Mouse (Mus musculus) midbrain, embryonic 11.5 days (tissue): ENCODE data around the gene Med26. TPM values are rescaled to one million over a fixed set of nuclear protein-coding genes. Genes with fewer than 3 reads are reported as not detected.
A peak's percentile ranks its signal among the peaks of the same experiment; 100 is the strongest.

Experiments
- ATAC-seq: fragments of 200-750 bp; cut with Nextera tagmentation; 2 replicates; pipeline ENCODE4 v1.8.0; 2017; ENCODE audit warnings: moderate TSS enrichment, moderate library complexity; ENCODE audit not compliant: low FRiP score
- DNase-seq: peaks from one replicate; pipeline ENCODE4 v3.0.0; 2015; ENCODE audit warnings: low spot score; ENCODE audit errors: missing footprints
- H3K27ac ChIP-seq: fragments of 300-500 bp; sonication (generic); 2 replicates; pipeline ENCODE4 v1.5.1; 2014; ENCODE audit warnings: low read depth, low read length
- H3K27me3 ChIP-seq: fragments of 300-500 bp; sonication (generic); 2 replicates; pipeline ENCODE4 v1.6.1; 2014; ENCODE audit warnings: mild to moderate bottlenecking, low read length, moderate library complexity, mixed read lengths; ENCODE audit not compliant: control insufficient read depth, insufficient read depth
- H3K36me3 ChIP-seq: fragments of 300-500 bp; sonication (generic); 2 replicates; pipeline ENCODE4 v1.6.1; 2014; ENCODE audit warnings: mild to moderate bottlenecking, low read length, moderate library complexity, mixed read lengths; ENCODE audit not compliant: control insufficient read depth, insufficient read depth
- H3K4me1 ChIP-seq: fragments of 300-500 bp; sonication (generic); 2 replicates; pipeline ENCODE4 v1.6.1; 2014; ENCODE audit warnings: low read length; ENCODE audit not compliant: control insufficient read depth, insufficient read depth
- H3K4me2 ChIP-seq: fragments of 300-500 bp; sonication (generic); 2 replicates; pipeline ENCODE4 v1.6.1; 2014; ENCODE audit warnings: mild to moderate bottlenecking, moderate library complexity
- H3K4me3 ChIP-seq: fragments of 300-500 bp; sonication (generic); 2 replicates; pipeline ENCODE4 v1.5.1; 2014; ENCODE audit warnings: low read depth, low read length
- H3K9ac ChIP-seq: fragments of 300-500 bp; sonication (generic); 2 replicates; pipeline ENCODE4 v1.6.1; 2014; ENCODE audit warnings: low read length
- H3K9me3 ChIP-seq: fragments of 300-500 bp; sonication (generic); 2 replicates; pipeline ENCODE4 v1.6.1; 2016; ENCODE audit warnings: low read length; ENCODE audit not compliant: control insufficient read depth
- WGBS: fragments of 180-500 bp; shearing (Covaris S2); extraction: QIAGEN DNeasy Blood & Tissue Kit; methylation state at CpG from one replicate; pipeline ENCODE4 v1.1.7; 2014; 5-methylcytosine and 5-hydroxymethylcytosine counted together
- polyA plus RNA-seq: library from polyadenylated mRNA; unstranded; fragments of >200 nt; fragmentation: Nextera tagmentation; extraction: Ambion mirVana; gene quantifications from 2 replicates; pipeline ENCODE4 v1.2.1, GENCODE M21; 2014

Gene Med26
- polyA plus RNA-seq, 1 experiment from 2014 or later: 13.6 TPM

- Histone ChIP-seq H3K27me3 (no peaks in the 10 kb centered on the region), H3K9me3 (no peaks in the 10 kb centered on the region), H3K9ac (no peak overlapping the region), H3K36me3 (no peaks in the 10 kb centered on the region), H3K4me1 (peaks cover 6% of the 10 kb centered on the region), H3K4me2 (no peak overlapping the region), H3K4me3 (no peak overlapping the region), H3K27ac (no peak overlapping the region)
- DNase-seq: no peak
- 80% methylated on average over 3 of the region's 3 CpGs for WGBS
- no peak for ATAC-seq
Observed at GRCm38 (mm10) chr8:72577266-72577665, 29.2 kb upstream of the Med26 start.

- H3K4me1 ChIP-seq: peaks cover 7% of the 10 kb centered on the region
- no peak overlapping the region for H3K4me2 ChIP-seq
- no peak overlapping the region for H3K27ac ChIP-seq
- H3K4me3 ChIP-seq: no peak overlapping the region
- H3K36me3 ChIP-seq: no peaks in the 10 kb centered on the region
- DNase-seq (no peak), ATAC-seq (no peak)
- WGBS: 93% methylated on average over 6 of the region's 6 CpGs
- no peaks in the 10 kb centered on the region for H3K9me3 ChIP-seq
- H3K9ac ChIP-seq: no peak overlapping the region
- no peaks in the 10 kb centered on the region for H3K27me3 ChIP-seq
Observed at GRCm38 (mm10) chr8:72575915-72576314, 27.8 kb upstream of the Med26 start.

- Histone ChIP-seq H3K27me3 (no peaks in the 10 kb centered on the region), H3K9me3 (no peaks in the 10 kb centered on the region), H3K36me3 (peaks cover 6% of the 10 kb centered on the region), H3K4me2 (no peak overlapping the region), H3K9ac (no peak overlapping the region), H3K27ac (no peak overlapping the region), H3K4me3 (no peak overlapping the region), H3K4me1 (peaks cover 11% of the 10 kb centered on the region)
- no peak for DNase-seq
- ATAC-seq: no peak
- WGBS: 77% methylated on average over 6 of the region's 6 CpGs
Observed at GRCm38 (mm10) chr8:72573450-72573849, 25.4 kb upstream of the Med26 start.

- H3K4me2 ChIP-seq: peak overlapping the region; percentile 88
- no peak overlapping the region for H3K27ac ChIP-seq
- WGBS: 5% methylated on average over 10 of the region's 10 CpGs
Observed at GRCm38 (mm10) chr8:72572507-72572906, 24.4 kb upstream of the Med26 start.

GRCm38 (mm10) chr8:72571611-72572473 is 23.8 kb upstream of the Med26 start, which contains the start of gene Tmem38a:
Gene Tmem38a, plus strand, starts transcription at chr8:72572055.
- Histone ChIP-seq H3K4me1 (peaks cover 11% of the 10 kb centered on the region), H3K4me2 (peak within 1 kb of the TSS; percentile 88), H3K27ac (peak within 1 kb of the TSS; percentile 77), H3K9ac (peak within 1 kb of the TSS; percentile 76), H3K9me3 (no peaks in the 10 kb centered on the region), H3K27me3 (no peaks in the 10 kb centered on the region), H3K36me3 (peaks cover 15% of the 10 kb centered on the region), H3K4me3 (peak within 1 kb of the TSS; percentile 64)
- 1% methylated on average over 45 of the region's 45 CpGs for WGBS
- ATAC-seq: peak; percentile 20
- DNase-seq: peak; percentile 95

More at GRCm38 (mm10) chr8:72572507-72572906, 24.4 kb upstream of the Med26 start:
- H3K9me3 ChIP-seq: no peaks in the 10 kb centered on the region
- peak overlapping the region; percentile 64 for H3K4me3 ChIP-seq
- DNase-seq (no peak), ATAC-seq (no peak)
- peaks cover 10% of the 10 kb centered on the region for H3K36me3 ChIP-seq
- H3K9ac ChIP-seq: peak overlapping the region; percentile 76
- peaks cover 11% of the 10 kb centered on the region for H3K4me1 ChIP-seq
- H3K27me3 ChIP-seq: no peaks in the 10 kb centered on the region

- H3K27me3 ChIP-seq: no peaks in the 10 kb centered on the region
- peaks cover 11% of the 10 kb centered on the region for H3K4me1 ChIP-seq
- no peaks in the 10 kb centered on the region for H3K9me3 ChIP-seq
- H3K27ac ChIP-seq: peak within 1 kb of the TSS; percentile 77
- peak within 1 kb of the TSS; percentile 76 for H3K9ac ChIP-seq
- peak within 1 kb of the TSS; percentile 64 for H3K4me3 ChIP-seq
- ATAC-seq (peak; percentile 98), DNase-seq (peak; percentile 100)
- under 1% methylated on average over 52 of the region's 52 CpGs for WGBS
- peak within 1 kb of the TSS; percentile 88 for H3K4me2 ChIP-seq
- H3K36me3 ChIP-seq: peaks cover 21% of the 10 kb centered on the region
Observed at GRCm38 (mm10) chr8:72570633-72571610, 22.9 kb upstream of the Med26 start, which contains the start of gene Smim7. Gene Smim7, minus strand, starts transcription at chr8:72571088.

GRCm38 (mm10) chr8:72565970-72566369 is 17.9 kb upstream of the Med26 start:
- no peak overlapping the region for H3K4me3 ChIP-seq
- H3K9ac ChIP-seq: no peak overlapping the region
- ATAC-seq: no peak
- no peaks in the 10 kb centered on the region for H3K9me3 ChIP-seq
- no peaks in the 10 kb centered on the region for H3K27me3 ChIP-seq
- peaks cover 4% of the 10 kb centered on the region for H3K4me1 ChIP-seq
- 93% methylated on average over 2 of the region's 2 CpGs for WGBS
- H3K4me2 ChIP-seq: no peak overlapping the region
- H3K36me3 ChIP-seq: peaks cover 28% of the 10 kb centered on the region
- DNase-seq: no peak
- H3K27ac ChIP-seq: no peak overlapping the region

GRCm38 (mm10) chr8:72561111-72561689 is 13.1 kb upstream of the Med26 start:
- no peak for ATAC-seq
- H3K36me3 ChIP-seq: peaks cover 8% of the 10 kb centered on the region

More at GRCm38 (mm10) chr8:72561111-72561689, 13.1 kb upstream of the Med26 start:
- Histone ChIP-seq H3K4me3 (no peak overlapping the region), H3K4me1 (no peaks in the 10 kb centered on the region), H3K9me3 (no peaks in the 10 kb centered on the region), H3K27ac (no peak overlapping the region), H3K9ac (no peak overlapping the region), H3K4me2 (no peak overlapping the region), H3K27me3 (no peaks in the 10 kb centered on the region)
- no peak for DNase-seq
- WGBS: 90% methylated on average over 1 of the region's 1 CpGs
